Mouse (Mus musculus): ENCODE data around the gene Etl4.

DNA sequence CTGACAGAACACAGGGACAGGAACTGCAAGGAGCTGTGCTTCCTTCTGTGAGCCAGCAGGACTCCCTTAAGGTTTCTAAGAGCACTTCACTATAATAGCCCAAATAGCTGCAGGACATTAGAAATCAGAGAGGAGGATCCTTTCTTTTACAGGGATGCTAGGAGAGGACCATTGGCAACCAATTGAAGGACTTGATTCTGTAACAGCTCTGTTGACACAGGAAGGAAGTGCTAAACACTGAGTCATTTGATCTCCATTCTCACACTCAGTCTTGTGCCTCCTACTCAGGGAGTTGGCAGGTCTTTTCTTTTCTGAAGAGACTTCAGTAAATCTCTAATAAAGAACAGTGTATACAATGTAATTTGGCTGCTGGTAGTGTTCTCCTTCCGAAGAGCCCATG lies 838.9 kb downstream of the Etl4 start:
- TF ChIP-seq CTCF (IDR thresholded peaks at IDR 0.05; ENCODE audit: control insufficient read depth, insufficient read depth, low read length) (no peak), POLR2A (IDR thresholded peaks at IDR 0.05; ENCODE audit: borderline replicate concordance, control insufficient read depth, low read depth, low read length) (no peak)

Measured in bone marrow, adult 2 months (tissue).